Mouse (Mus musculus) layer of hippocampus, postnatal 36 days (tissue): ENCODE data around the gene Evx1. TPM values are rescaled to one million over a fixed set of nuclear protein-coding genes. Genes with fewer than 3 reads are reported as not detected.

Experiments
- DNase-seq, 2 experiments: peaks; one replicate each; pipeline ENCODE4 v3.0.0; 2022
- total RNA-seq, 2 experiments: library from RNA; stranded (reverse); gene quantifications; 2 replicates each; pipeline ENCODE4 v1.2.3; 2021

Evx1 gene
- total RNA-seq, 2 experiments from 2014 or later: not detected

DNA sequence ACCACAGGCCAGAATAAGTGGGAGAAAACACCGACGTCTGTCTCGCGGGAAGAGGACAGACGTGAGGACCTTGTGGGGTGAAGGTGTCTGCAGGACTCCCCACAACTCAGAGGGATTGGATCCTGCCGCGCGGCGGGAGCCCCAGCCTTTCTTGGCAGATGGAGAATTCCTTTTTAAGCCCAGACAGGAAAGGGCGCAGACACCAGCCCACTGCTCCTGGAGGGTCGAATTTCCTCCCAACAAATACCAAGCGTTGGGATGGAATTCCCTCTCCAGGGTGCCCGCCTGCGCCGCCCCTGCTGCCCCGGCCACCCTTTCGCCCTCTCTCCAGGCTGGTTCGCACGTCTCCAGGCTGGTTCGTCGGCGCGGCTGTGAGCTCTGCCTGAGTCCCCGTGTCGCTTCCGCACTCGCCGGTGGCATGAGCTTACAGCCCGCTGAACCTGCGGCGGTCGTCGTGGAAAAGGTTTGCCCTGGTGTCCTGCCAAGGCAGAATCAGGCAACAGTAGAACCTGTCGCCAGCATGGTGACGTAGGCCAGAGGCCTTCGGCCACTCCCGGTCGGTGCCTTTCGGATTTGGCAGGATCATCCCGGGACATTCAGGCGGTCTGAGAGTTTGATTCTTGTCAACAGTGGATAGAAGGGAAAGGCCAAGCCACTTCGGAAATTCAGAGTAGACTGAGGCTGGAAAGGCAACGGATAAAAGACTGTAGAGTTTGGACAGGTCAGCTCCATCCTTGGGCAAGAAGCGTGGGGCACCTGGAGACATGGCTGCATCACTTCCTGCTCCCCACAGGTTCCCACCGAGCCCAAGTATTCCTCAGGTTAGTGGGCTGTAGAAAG, 22.1 kb upstream of the Evx1 start:
- DNase-seq: no peak

DNA sequence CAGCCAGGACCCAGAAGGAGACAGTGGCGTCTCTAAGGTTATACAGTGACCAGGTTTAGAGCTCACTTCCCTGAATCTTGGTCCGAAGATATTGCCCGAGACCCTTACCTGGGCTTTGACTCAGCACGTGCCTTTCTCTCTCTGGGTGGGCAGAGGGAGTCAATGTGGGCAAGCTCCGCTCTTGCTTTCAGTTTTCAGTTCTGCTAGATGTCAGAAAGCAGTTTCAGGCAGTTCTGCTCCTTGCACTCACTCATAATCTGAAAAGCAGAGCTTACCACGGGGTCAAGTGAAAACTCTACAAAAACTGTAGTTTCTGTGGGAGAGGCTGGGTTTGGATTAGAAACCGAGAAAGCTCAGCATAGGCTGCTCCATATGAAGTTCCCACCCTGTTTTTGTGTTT, 21.0 kb upstream of the Evx1 start:
- no peak for DNase-seq

DNA sequence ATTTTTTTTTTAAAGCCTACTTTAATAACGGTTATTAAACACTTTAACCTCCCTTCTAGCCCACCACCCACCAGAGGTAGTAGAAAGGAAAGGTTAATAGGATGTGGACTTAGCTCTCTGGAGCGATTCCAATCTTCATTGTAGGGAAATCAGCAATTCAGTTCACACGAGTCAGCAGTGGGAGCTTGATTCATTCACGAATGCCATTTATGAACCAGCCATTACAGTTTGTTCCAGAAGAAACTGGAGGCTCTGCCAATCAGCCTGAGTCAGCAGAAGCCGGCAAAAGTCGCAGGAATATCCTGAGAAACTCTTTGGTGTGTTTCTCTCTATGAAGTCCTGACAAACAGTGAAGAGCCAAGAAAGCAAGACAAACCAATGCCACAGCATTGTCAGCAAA, 18.7 kb upstream of the Evx1 start:
- no peak for DNase-seq

DNA sequence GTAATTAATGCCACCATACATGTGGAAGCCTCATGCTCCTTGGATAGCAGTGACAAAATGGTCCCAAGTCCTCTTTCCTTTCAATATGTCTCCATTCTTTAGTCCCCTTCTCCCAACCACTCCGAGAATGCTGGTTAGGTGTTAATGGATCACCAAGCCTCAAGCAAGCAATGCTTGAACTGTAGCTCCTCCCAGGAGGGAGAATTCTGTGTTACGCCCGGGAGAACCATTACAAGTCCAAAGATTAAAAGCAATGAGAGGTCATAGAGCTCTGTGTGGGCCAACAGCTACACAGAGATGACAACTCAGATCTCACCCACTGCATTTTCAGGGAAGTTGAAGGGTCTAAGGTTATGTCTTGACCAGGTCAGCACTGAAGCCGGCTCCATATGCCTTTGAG, 14.8 kb upstream of the Evx1 start:
- DNase-seq: no peak

DNA sequence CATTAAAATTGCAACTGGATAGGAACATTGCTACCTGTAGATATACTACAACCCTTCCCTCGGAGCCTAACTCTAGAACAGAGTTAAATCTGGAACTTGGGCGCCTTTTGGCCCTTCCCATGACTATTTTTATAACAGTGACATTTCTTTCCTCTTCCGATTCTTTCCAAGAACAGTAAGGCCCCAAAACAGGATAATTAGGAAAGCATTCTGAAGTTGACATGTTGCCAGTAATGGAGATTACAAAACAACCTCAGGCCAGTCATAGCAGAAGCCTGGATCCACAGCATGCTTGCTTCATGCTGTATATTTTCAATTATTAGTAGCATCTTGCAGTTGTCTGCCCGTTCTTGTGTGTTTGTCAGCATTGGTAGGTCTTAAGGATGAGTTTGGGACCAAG, 12.5 kb upstream of the Evx1 start:
- no peak for DNase-seq

DNA sequence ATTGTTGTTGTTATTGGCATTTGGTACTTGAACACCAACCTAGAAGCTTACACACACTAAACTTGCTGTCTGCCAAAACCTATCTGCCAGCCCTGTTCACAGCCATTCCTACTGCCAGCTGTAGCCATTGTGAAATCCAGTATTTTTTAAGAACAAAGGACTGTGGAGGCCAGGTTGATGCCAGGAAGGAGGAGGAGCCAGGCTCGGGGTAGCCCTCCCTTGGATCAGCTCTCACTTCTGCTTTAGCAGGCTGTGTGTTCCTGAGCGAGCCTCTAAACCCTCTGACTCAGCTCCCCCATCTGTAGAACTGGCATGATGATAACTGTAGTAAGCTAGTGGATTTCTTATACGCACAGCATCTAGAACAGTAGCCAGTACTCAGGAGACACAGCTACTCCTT, 9.9 kb upstream of the Evx1 start:
- no peak for DNase-seq

DNA sequence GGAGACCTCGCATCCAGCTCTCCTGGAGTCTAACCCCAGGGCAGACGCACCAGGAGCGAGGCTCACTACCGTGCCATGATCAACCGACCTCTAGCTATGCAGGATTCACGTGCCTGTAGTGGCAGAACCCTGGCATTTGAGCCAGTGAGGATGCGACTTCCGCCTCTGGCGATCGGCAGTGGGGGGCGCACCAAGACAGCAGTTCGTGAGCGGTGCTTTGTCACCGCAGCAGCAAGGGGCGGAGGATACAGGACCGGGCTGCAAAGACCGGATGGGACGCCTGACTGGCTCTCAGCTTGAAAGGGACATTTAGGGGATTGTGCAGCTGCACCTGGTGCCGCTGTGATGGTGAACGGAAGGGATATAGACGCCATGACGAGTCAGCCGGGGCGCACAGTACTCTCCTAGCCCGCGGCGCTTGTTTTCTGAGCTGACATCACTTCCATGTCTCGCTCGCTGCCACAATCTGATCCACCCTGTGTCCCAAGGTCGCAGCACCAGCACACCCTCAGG, 7.4 kb upstream of the Evx1 start:
- DNase-seq: peak; percentile 59 to 67

DNA sequence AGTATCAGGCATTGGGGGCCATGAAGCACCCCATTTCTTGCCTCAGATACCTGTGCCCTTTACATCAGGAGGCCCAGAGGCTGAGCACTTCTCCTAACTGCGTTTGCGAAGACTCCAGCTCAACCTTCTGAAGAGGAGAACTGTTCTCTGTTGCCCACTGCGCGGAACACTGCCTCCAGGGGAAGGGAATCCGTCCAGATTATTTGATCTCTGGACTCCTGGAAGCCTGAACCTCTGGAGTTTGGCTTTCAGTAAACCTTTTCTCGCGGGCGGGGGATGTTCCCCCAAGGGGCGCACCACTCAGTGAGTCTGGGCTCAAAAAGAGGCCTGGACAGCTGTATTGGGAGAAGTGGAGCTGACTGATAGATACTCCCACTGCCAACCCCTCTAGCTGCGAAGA, 3.5 kb upstream of the Evx1 start:
- no peak for DNase-seq

DNA sequence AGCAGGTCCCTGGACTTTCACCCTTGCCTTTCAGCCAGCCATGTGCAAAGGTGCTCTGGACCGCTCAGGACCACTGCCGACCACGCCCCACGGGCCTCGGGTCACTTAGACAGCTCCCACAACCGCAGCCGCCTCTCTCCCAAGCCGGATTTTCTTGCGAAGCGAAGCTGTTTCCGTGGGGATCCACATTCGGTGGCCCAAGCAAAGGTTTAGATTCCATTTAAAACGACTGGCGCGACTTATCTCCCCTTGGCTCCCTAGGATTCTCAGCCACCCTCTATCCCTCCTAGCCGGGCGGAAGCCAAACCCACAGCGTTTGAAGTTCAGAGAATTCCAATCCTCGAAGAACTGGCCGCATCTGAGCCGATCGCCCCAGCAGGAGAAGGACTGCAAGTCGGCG, 2.9 kb upstream of the Evx1 start:
- DNase-seq: no peak

DNA sequence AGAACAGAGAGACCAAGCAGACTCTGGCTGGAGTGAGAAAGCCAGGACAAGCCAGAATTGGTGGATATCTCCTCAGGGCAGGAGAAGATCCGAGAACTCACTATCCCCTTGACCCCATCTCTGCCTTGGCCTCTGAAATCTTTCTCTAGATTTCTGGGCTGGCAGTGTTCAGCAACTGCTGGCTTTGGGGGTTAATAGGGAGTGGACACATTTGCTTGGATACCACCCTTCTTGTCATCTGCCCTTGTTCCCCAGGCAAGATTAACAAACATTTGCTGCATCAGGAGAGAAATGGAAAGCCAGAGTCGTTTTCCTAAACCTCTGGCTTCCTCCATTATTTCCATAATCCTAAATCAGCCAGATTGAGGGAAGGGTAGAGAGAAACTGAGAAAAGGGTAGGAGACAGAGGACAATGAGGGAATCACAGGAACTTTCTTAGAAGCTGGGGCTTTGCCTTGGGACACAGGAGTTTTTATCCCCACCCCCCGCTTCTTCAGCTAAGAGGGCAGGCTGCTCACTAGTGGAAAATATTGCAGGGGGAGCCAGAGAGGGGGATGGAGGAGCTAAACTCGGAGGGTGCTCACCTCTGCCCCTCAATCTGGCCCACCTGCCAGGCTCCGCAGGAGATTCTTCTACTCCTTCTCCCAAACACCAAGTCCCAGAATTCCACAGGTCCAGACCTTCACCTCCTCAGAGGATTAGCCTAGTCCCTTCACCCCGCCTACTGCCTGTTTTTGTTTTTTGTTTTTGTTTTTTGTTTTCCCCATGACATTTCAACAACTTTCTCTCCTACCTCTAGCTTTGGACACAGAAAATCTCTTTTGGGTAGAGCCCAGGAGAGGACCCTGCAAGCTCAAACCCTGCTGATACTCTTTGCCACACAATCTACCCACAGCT, 1.4 kb upstream of the Evx1 start:
- DNase-seq: no peak

DNA sequence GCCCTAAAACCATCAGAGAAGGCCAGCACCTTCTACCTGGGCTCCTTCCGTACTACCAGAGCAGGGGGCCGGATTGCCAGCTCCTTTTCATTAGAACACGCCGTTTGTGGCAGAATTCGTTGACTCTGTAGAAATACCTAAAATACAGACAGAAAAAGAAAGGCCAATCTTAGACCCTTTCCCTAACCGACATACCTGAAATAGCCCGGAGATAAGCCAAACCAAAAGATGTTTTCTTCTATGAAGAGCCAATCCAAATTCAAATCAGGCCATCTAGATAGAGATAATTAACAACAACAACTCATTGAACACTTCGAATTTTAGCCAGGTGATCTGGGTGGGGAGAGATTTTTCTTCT, 761 bp upstream of the Evx1 start:
- no peak for DNase-seq

DNA sequence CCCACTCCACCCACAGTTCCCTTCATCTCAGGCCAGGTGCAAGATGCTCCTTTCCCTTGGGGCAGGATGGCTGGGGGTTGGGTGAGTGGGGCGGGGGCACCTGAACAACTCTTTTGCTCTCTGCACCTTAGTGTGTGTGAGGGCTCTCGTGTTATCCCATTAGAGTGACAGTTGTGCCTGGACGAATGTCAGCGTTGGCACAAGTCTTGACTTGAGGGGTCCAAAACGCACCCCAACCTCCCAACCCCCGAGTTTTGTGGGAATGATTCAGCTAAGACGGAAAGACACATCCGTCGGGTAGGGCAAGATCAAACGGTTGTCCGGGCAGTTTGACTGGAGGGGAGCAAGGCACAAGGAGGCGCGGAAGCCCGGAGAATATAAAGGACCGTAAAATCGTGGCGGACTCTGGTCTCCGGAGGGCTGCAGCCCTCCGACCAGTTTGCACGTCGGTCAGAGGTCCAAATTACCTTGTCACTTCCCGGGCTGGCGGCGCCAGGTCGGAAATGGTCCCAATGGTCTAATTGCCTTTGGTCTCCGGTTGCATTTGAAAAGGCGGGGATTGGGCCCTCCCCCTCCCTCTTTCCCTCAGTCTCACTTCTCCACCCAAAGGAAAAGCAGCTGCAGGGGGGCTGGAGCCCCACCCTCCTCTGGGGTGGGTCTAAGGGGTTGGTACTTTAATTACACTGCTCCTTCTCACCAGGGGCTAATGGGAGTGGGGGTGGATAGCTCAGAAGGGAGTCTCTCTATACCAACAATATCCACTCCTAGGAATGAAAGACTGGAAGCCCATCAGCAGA, 1.2 kb downstream of the Evx1 start:
- no peak for DNase-seq

DNA sequence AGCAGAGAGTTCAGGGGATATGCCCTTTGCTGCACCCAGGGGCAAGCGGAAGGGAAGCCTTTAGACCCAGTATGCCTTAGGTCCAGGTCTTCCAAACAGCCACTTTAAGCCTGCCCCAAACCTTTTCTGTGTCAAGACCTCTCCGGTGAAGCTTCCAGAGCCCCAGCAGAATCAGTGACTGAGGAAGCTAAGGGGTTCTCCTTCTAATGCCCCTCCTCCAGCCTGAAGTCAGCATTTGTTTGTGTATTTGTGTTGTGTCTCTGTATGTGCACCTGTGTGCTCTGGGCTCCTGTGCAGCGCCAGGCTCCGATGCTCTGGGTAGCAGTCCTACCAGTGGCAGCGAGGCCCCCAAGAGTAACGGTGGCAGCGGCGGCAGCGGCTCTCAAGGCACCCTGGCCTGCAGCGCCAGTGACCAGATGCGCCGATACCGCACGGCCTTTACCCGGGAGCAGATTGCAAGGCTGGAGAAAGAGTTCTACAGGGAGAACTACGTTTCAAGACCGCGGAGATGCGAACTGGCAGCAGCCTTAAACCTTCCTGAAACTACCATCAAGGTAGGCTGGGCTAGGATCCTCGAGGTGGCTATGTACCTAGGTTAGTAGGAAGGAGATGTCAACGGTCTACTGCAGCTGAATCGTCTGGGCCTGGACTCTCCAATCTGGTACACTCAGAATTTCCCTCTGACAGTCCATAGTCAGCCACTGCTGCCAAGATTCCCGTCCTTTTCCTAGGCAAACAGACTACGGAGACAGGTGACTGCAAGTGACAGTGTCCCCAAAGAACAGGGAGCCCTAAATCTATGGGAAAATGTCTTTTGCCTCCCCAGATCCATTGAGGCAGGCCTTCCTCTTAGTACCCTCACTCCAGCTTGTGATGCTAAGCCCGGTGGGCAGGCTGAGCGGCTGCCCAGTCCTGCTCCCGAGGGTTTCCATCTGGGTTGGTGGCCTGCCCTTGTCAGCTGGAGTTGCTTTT, 2.4 kb downstream of the Evx1 start:
- no peak for DNase-seq

DNA sequence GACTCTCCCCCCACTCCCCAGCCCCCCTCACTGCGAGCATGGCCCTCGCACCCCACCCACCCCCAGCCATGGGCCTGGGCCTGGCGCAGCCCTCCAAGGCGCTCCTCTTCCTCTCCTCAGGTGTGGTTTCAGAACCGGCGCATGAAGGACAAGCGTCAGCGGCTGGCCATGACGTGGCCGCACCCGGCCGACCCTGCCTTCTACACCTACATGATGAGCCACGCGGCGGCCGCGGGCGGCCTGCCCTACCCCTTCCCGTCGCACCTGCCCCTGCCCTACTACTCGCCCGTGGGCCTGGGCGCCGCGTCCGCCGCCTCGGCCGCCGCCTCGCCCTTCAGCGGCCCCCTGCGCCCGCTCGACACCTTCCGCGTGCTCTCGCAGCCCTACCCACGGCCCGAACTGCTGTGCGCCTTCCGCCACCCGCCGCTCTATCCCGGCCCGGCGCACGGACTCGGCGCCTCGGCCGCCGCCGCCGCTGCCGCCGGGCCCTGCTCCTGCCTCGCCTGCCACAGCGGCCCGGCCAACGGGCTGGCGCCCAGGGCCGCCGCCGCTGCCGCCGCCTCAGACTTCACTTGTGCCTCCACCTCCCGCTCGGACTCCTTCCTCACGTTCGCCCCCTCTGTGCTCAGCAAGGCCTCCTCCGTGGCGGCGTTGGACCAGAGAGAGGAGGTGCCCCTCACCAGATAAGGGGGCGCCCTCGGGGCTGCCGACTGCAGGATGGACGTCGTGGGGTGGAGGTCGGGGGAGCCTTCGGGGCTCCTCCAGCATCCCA, 3.3 kb downstream of the Evx1 start:
- no peak for DNase-seq

DNA sequence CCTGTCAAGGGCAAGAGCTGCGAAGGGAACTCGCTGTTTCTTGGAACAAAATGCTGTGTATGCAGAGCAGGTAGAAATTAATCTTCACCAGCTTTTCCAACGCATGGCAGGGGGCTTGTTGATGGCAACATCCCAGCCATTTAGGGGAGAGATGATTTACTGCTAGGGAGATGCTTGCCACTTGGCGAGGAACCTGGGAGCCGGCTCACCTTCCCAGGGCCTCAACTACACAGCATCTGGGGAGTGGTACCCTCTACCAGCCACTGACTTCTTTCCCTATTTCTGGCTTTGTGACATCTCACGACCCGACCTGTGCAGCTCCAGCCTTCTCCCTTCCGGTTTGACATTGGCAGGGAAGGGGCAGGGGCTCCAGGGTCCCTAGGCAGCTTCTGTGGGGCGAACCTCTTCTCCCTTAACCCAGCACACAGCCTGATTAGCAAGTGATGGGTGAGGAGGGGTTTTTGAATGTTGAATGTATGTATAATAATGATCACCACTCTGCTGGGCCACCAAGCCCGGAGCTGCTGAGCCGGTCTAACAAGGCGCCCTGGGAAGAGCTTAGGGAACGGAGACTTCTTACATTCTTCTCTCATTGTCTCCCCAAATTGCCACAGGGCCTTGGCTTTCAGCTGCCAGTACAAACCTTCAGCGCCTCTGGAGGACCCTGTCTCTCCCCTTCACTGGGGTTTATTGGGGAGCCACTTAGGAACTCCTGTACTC, 4.3 kb downstream of the Evx1 start:
- DNase-seq: no peak

DNA sequence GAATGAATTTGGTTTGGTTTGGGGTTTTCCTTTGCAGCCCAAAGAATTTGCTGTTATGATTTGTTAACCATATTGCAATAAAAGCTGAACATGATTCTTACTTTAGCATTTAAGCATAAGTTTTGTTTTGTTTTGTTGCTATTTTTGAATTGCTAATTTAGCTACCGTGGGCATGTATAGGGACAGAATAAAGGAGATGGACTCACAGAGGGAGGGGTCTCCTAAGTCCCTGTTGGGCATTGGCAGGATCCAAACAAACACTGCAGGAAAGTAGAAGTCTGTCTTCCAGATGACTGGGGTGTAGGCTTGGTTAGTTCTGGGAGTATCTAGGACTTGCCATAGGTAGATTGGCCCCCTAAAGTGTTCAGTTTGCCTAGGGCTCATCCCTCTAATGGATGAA, 5.0 kb downstream of the Evx1 start:
- no peak for DNase-seq

DNA sequence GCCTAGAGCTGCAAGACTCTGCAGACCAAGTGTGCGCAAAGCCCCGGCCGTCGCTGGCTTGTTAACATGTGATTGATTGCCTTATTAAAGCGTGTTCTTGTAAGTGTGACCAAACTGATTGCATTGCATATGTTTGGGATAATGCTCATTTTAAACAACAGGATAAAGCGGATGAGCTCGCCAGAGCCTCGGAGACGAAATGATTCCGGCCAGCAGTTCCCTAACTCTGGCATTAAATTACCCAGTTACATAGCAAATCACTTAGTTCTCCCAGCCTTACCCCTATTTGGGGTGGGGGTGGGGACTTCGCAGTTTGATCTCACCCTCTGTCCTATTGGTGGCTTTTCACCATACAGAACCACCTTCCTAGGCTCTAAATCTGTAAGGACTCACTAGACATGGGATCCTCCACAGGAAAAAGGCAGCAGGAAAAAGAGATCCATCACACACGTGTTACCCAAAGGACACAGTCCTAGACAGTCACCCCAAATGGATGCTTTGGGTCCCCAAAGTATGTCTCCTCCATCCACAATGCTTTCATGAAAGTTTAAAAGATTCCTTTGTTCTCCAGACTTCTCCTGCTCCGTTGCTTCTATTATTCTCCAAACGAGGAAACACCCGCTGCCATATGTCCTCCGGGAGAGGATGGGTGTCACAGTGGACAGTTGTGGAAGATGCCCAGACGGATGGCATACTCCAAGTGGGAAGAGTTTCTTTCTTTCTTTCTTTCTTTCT, 6.8 kb downstream of the Evx1 start:
- no peak for DNase-seq

DNA sequence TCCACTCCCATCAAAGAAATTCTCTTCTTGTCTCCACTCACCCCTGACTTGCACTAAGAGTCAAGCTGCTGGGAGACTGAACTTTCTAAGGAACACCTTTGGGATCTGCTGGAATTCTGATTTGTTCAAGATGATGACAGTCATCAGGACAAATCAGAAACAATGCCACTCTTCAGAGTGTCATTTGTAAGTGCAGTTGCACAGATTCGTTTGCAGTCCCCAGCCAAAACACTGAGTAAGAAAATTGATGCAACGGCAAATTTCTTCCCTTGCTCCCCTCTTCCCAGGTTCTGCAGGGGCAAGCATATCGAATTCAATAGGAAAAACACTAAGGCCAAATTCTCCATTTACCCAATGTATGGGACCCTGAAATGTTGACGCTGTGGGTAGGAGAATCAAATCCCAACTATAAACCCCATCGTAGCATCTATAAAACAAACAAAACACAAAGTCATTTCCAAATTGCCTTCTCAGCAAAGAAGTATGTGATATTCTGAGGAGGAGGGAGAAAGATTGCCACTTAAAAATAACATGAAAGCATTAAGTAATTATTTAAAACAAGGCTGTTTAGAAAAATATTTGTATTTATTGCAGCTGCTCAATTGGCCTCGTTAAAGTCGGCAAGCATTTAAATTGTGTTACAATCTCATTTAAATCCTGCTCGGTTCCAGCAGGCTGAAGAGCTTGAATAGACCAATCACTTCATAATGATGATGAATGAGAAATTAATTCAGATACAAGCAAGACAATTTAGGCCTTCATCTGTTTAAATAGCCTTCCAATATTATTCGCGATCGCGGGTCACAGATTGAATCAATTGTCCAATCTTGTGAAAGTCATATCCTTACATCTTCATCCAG, 7.9 kb downstream of the Evx1 start:
- no peak for DNase-seq
